Mouse (Mus musculus) intestine, postnatal 0 days (tissue): ENCODE measurements at regions not wholly inside any gene's neighbourhood (a gene's known extent, or its start where the extent isn't known, plus 50 kb on each side); places are given as distances from the start of the nearest gene placed in this dataset.

Experiments used
- ATAC-seq: fragments of 200-750 bp; cut with Nextera tagmentation; 2 replicates; pipeline ENCODE4 v1.8.0; 2017; ENCODE audit warnings: mild to moderate bottlenecking, moderate TSS enrichment, moderate library complexity
- H3K27ac ChIP-seq: fragments of 300-500 bp; sonication (generic); 2 replicates; pipeline ENCODE4 v1.5.1; 2014; ENCODE audit warnings: mild to moderate bottlenecking, low read depth, low read length, moderate library complexity
- H3K27me3 ChIP-seq: fragments of 300-500 bp; sonication (generic); replicated peaks from 2 replicates; pipeline ENCODE4 v1.6.1; 2014; ENCODE audit warnings: low read length, mixed read lengths; ENCODE audit not compliant: control insufficient read depth, insufficient read depth
- H3K36me3 ChIP-seq: fragments of 300-500 bp; sonication (generic); 2 replicates; pipeline ENCODE4 v1.6.1; 2014; ENCODE audit warnings: mild to moderate bottlenecking, moderate library complexity; ENCODE audit not compliant: control insufficient read depth, insufficient read depth
- H3K4me1 ChIP-seq: fragments of 300-500 bp; sonication (generic); replicated peaks from 2 replicates; pipeline ENCODE4 v1.6.1; 2014; ENCODE audit warnings: antibody characterized with exemption, low read length, mixed read lengths; ENCODE audit not compliant: control insufficient read depth, insufficient read depth
- H3K4me2 ChIP-seq: fragments of 300-500 bp; sonication (generic); replicated peaks from 2 replicates; pipeline ENCODE4 v1.6.1; 2014; ENCODE audit warnings: low read depth, mild to moderate bottlenecking, moderate library complexity
- H3K4me3 ChIP-seq: fragments of 300-500 bp; sonication (generic); 2 replicates; pipeline ENCODE4 v1.5.1; 2014; ENCODE audit warnings: low read depth, low read length
- H3K9ac ChIP-seq: fragments of 300-500 bp; sonication (generic); 2 replicates; pipeline ENCODE4 v1.6.1; 2014; ENCODE audit warnings: mild to moderate bottlenecking, low read depth, low read length
- H3K9me3 ChIP-seq: fragments of 300-500 bp; sonication (generic); 2 replicates; pipeline ENCODE4 v1.6.1; 2016; ENCODE audit warnings: mixed run types; ENCODE audit not compliant: control insufficient read depth
- CTCF ChIP-seq: sonication (generic); IDR thresholded peaks from 2 replicates; pipeline ENCODE4 v1.5.1; 2016; ENCODE audit warnings: low read depth, mild to moderate bottlenecking, control low read depth, antibody characterized with exemption, moderate library complexity
- WGBS: fragments of 180-500 bp; shearing (Covaris S2); extraction: QIAGEN DNeasy Blood & Tissue Kit; methylation state at CpG from one replicate; pipeline ENCODE4 v1.1.7; 2014; 5-methylcytosine and 5-hydroxymethylcytosine counted together

DNA sequence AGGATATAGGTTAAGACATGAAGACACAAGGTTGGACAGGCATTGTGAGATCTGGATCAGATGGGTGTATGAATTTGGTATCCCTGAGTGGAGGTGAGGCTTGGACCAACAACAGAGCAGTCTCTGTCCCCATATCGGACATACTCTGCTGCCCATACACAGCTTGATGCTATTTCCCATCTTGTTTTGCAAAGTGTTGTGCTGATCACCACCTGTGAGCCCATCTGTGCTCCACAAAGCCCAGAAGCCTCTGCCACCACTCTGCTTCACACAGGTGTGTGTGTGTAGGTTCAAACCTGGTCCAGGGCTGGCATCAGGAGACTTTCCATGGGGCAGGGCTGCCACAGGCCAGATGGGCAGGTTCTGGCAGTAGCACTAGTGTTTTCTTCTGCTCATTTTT is 252.9 kb upstream of the Dpp6 start:
- Histone ChIP-seq H3K36me3 (no peaks in the 10 kb centered on the region), H3K9ac (no peak overlapping the region), H3K27me3 (no peaks in the 10 kb centered on the region), H3K9me3 (no peaks in the 10 kb centered on the region), H3K27ac (no peak overlapping the region), H3K4me2 (no peak overlapping the region), H3K4me1 (no peaks in the 10 kb centered on the region), H3K4me3 (no peak overlapping the region)
- no peak for TF ChIP-seq CTCF
- 70% methylated on average over 1 of the region's 1 CpGs for WGBS
- ATAC-seq: no peak

DNA sequence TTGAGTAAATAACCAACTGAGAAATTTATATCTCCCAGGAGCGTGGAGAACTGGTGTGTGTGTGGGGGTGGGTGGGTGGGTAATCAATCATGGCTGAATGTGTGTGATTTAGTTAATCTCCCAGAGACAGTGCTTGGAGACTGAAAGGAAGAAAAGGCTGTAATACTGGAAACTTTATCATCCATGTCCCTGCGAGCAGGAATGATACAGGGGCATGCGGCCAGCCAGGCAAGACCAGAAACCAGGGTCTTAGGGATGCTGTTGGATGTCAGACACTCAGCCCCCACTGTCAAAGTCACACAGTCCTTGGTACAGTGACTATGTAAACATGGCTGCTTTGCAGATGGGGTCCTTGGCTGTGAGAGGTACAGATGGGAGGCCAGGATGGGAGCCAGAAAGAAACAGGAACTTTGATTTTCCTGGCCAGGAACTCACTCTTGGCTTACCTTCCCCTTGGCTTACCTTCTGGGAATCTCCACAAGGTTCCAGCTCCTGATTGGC is 244.3 kb upstream of the Dpp6 start:
- Histone ChIP-seq H3K9me3 (no peaks in the 10 kb centered on the region), H3K4me1 (no peaks in the 10 kb centered on the region), H3K27me3 (no peaks in the 10 kb centered on the region), H3K9ac (no peak overlapping the region), H3K36me3 (no peaks in the 10 kb centered on the region), H3K4me3 (no peak overlapping the region), H3K27ac (no peak overlapping the region), H3K4me2 (no peak overlapping the region)
- TF ChIP-seq CTCF: no peak
- no peak for ATAC-seq
- 37% methylated on average over 3 of the region's 3 CpGs for WGBS

DNA sequence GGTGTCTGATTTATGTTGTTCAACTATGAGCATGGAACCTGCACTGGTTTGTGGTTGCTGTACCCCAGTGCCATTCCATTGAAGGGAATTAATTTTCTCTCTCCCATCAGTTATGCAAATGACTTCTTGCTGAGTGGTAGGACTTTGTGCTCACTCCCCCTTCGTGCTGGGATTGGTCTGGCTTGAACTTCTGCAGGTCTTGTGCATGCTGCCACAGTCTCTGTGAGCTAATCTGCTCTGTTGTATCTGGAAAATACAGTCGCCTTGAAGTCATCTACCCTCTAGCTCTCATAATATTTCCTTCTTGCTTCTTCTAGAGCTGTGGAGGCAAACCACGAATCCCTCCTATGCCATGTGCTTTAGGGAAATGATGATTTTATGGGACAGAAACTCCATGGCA is 243.6 kb upstream of the Dpp6 start:
- no peaks in the 10 kb centered on the region for H3K9me3 ChIP-seq
- no peaks in the 10 kb centered on the region for H3K27me3 ChIP-seq
- no peak for ATAC-seq
- no peak for TF ChIP-seq CTCF
- H3K9ac ChIP-seq: no peak overlapping the region
- H3K36me3 ChIP-seq: no peaks in the 10 kb centered on the region
- H3K4me1 ChIP-seq: no peaks in the 10 kb centered on the region
- no peak overlapping the region for H3K4me3 ChIP-seq
- no peak overlapping the region for H3K27ac ChIP-seq
- 75% methylated on average over 3 of the region's 3 CpGs for WGBS
- H3K4me2 ChIP-seq: no peak overlapping the region

DNA sequence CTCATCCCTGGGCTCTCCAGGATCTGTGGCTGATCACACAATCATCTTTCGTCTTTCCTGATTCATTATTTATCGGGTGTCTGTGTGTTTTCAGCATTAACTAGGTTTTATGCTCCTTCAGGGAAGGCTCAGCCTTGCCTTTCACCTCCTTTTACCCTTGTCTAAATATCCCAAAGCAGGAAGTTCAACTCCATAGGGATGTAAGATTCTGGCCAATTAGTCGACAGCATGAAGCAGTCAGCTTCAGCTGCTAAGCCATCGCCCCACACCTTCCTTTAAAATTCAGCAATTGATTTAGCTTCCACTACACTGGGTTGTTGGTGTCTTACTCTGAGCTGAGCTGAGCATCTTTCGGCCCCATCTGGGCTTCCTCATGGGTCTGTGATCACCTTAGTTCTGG is 230.9 kb upstream of the Dpp6 start:
- Histone ChIP-seq H3K27me3 (no peaks in the 10 kb centered on the region), H3K36me3 (no peaks in the 10 kb centered on the region), H3K27ac (no peak overlapping the region), H3K9me3 (no peaks in the 10 kb centered on the region), H3K9ac (no peak overlapping the region), H3K4me3 (no peak overlapping the region), H3K4me1 (no peaks in the 10 kb centered on the region), H3K4me2 (no peak overlapping the region)
- WGBS: 86% methylated on average over 5 of the region's 5 CpGs
- TF ChIP-seq CTCF: no peak
- ATAC-seq: no peak

DNA sequence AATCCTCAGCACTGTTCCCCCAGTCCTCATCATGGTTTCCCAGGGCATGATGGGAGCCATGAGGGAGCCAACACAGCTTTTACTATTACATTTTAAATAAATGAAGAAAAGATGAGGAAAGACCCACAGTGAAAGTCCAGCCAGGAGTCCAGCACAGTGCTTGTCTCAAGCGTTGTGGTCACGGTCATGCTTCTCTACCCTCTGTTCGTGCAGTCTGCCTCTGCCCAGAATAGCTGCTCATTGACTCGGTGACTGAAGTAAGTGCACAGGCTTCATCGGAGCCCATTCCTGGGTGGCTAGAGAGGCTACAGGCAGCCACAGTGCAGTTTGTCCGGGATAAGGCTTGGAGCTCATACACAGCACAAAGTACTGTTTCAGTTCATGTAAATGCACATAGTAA is 226.1 kb upstream of the Dpp6 start:
- Histone ChIP-seq H3K27ac (no peak overlapping the region), H3K27me3 (no peaks in the 10 kb centered on the region), H3K36me3 (no peaks in the 10 kb centered on the region), H3K9ac (no peak overlapping the region), H3K4me1 (no peaks in the 10 kb centered on the region), H3K4me2 (no peak overlapping the region), H3K4me3 (no peak overlapping the region), H3K9me3 (no peaks in the 10 kb centered on the region)
- TF ChIP-seq CTCF: no peak
- no peak for ATAC-seq
- WGBS: 88% methylated on average over 6 of the region's 6 CpGs

DNA sequence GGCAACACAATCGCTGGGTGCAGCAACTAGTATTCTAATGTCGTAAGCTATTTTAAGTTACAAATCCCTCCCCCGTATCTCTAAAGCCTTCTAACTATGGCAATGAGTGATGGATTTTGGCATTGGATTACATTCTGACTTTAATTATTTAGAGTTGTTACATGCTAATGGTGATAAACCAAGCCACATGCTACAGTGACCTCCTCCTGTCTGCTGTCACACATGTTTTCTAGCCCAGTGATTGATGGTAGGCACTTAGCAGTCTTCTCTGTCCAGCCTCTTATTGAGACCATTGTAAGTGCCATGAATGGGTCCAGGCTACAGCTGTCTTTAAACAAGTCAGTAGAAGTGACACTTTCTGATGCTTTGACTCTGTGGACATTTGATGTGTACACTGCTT is 224.7 kb upstream of the Dpp6 start:
- H3K4me2 ChIP-seq: no peak overlapping the region
- no peak overlapping the region for H3K4me3 ChIP-seq
- no peak for TF ChIP-seq CTCF
- no peaks in the 10 kb centered on the region for H3K9me3 ChIP-seq
- no peaks in the 10 kb centered on the region for H3K4me1 ChIP-seq
- no peaks in the 10 kb centered on the region for H3K27me3 ChIP-seq
- no peaks in the 10 kb centered on the region for H3K36me3 ChIP-seq
- no peak overlapping the region for H3K27ac ChIP-seq
- 71% methylated on average over 3 of the region's 3 CpGs for WGBS
- no peak overlapping the region for H3K9ac ChIP-seq
- ATAC-seq: no peak

DNA sequence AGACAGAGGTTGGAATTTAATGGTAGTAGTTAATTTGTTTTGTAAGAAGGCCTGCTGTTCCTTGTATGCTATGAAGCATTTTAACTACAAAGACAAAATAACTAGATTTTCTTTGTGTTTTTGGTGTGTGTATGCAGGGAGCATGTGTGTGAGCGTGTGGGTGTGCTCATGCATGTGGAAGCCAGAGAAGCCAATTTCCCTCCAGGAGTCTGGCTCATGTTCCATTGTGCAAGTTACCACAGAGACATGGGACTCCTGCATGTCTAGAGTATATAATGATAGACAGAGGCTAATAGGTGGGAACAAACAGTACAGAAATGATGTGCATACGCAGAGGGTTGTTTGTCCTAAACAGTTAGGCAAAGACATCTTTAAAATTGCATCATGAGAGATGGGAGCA is 219.0 kb upstream of the Dpp6 start:
- H3K4me2 ChIP-seq: no peak overlapping the region
- WGBS: 89% methylated on average over 2 of the region's 2 CpGs
- H3K27ac ChIP-seq: no peak overlapping the region
- no peak for ATAC-seq
- no peaks in the 10 kb centered on the region for H3K27me3 ChIP-seq
- no peak overlapping the region for H3K9ac ChIP-seq
- no peaks in the 10 kb centered on the region for H3K36me3 ChIP-seq
- H3K4me3 ChIP-seq: no peak overlapping the region
- H3K4me1 ChIP-seq: no peaks in the 10 kb centered on the region
- no peaks in the 10 kb centered on the region for H3K9me3 ChIP-seq
- no peak for TF ChIP-seq CTCF
